Mouse (Mus musculus): ENCODE results near the gene Gal3st1. TPM values are rescaled to one million over a fixed set of nuclear protein-coding genes. Genes with fewer than 3 reads are reported as not detected.
A peak's percentile ranks its signal among the peaks of the same experiment; 100 is the strongest.

Gene Gal3st1
- polyA plus RNA-seq, 1 experiment from 2014 or later = 0.19 TPM

- WGBS (ENCODE audit: insufficient replicate concordance) = 78% methylated on average over 6 of the region's 6 CpGs
- no peak for ATAC-seq (replicated peaks; ENCODE audit: insufficient number of reproducible peaks, low FRiP score, low TSS enrichment)
These were observed 10.5 kb downstream of the Gal3st1 start for GRCm38 (mm10) chr11:3993914-3994313.

GRCm38 (mm10) chr11:3995511-3995910 lies 12.1 kb downstream of the Gal3st1 start:
- H3K4me2 ChIP-seq = no peak overlapping the region
- ATAC-seq (replicated peaks; ENCODE audit: insufficient number of reproducible peaks, low FRiP score, low TSS enrichment) = no peak
- H3K27me3 ChIP-seq (ENCODE audit: control insufficient read depth, insufficient read depth, low read length) = peaks cover 40% of the 10 kb centered on the region
- no peaks in the 10 kb centered on the region for H3K36me3 ChIP-seq (ENCODE audit: control insufficient read depth, insufficient read depth, low read length)
- no peaks in the 10 kb centered on the region for H3K9me3 ChIP-seq (replicated peaks; ENCODE audit: control insufficient read depth, low read length)
- no peak overlapping the region for H3K4me3 ChIP-seq (ENCODE audit: low read depth, low read length)
- peaks cover 2% of the 10 kb centered on the region; the same call in 1 of the 2 replicates for H3K4me1 ChIP-seq (ENCODE audit: control insufficient read depth, insufficient read depth, low read length)
- no peak overlapping the region for H3K27ac ChIP-seq (ENCODE audit: low read depth, low read length)
- H3K9ac ChIP-seq (ENCODE audit: low read depth, low read length) = no peak overlapping the region
- 64% methylated on average over 5 of the region's 5 CpGs for WGBS (ENCODE audit: insufficient replicate concordance)

More at GRCm38 (mm10) chr11:3993914-3994313, 10.5 kb downstream of the Gal3st1 start:
- Histone ChIP-seq H3K27ac (ENCODE audit: low read depth, low read length) (no peak overlapping the region), H3K36me3 (ENCODE audit: control insufficient read depth, insufficient read depth, low read length) (no peaks in the 10 kb centered on the region), H3K9me3 (replicated peaks; ENCODE audit: control insufficient read depth, low read length) (no peaks in the 10 kb centered on the region), H3K4me2 (no peak overlapping the region), H3K4me1 (ENCODE audit: control insufficient read depth, insufficient read depth, low read length) (peaks cover 2% of the 10 kb centered on the region; the same call in 1 of the 2 replicates), H3K27me3 (ENCODE audit: control insufficient read depth, insufficient read depth, low read length) (peaks cover 24% of the 10 kb centered on the region), H3K9ac (ENCODE audit: low read depth, low read length) (no peak overlapping the region), H3K4me3 (ENCODE audit: low read depth, low read length) (no peak overlapping the region)

GRCm38 (mm10) chr11:3996840-3997239 lies 13.4 kb downstream of the Gal3st1 start:
- Histone ChIP-seq H3K9me3 (replicated peaks; ENCODE audit: control insufficient read depth, low read length) (no peaks in the 10 kb centered on the region), H3K4me2 (no peak overlapping the region), H3K36me3 (ENCODE audit: control insufficient read depth, insufficient read depth, low read length) (no peaks in the 10 kb centered on the region), H3K27me3 (ENCODE audit: control insufficient read depth, insufficient read depth, low read length) (peaks cover 42% of the 10 kb centered on the region), H3K4me1 (ENCODE audit: control insufficient read depth, insufficient read depth, low read length) (peaks cover 2% of the 10 kb centered on the region; the same call in 1 of the 2 replicates), H3K9ac (ENCODE audit: low read depth, low read length) (no peak overlapping the region), H3K27ac (ENCODE audit: low read depth, low read length) (no peak overlapping the region), H3K4me3 (ENCODE audit: low read depth, low read length) (no peak overlapping the region)
- 78% methylated on average over 3 of the region's 3 CpGs for WGBS (ENCODE audit: insufficient replicate concordance)
- ATAC-seq (replicated peaks; ENCODE audit: insufficient number of reproducible peaks, low FRiP score, low TSS enrichment) = no peak; the same call in 1 of the 2 replicates

GRCm38 (mm10) chr11:3997978-3998720 lies 14.7 kb downstream of the Gal3st1 start:
- H3K36me3 ChIP-seq (ENCODE audit: control insufficient read depth, insufficient read depth, low read length) = no peaks in the 10 kb centered on the region
- H3K4me1 ChIP-seq (ENCODE audit: control insufficient read depth, insufficient read depth, low read length) = peaks cover 2% of the 10 kb centered on the region; the same call in 1 of the 2 replicates
- peaks cover 42% of the 10 kb centered on the region for H3K27me3 ChIP-seq (ENCODE audit: control insufficient read depth, insufficient read depth, low read length)
- ATAC-seq (replicated peaks; ENCODE audit: insufficient number of reproducible peaks, low FRiP score, low TSS enrichment) = no peak
- H3K4me3 ChIP-seq (ENCODE audit: low read depth, low read length) = peak overlapping the region; percentile 39
- H3K4me2 ChIP-seq = peak overlapping the region; percentile 66
- WGBS (ENCODE audit: insufficient replicate concordance) = 2% methylated on average over 66 of the region's 66 CpGs
- no peak overlapping the region for H3K27ac ChIP-seq (ENCODE audit: low read depth, low read length)
- H3K9ac ChIP-seq (ENCODE audit: low read depth, low read length) = 0 out of 2 replicates have a peak overlapping the region, but pooled peaks have one; percentile 22
- H3K9me3 ChIP-seq (replicated peaks; ENCODE audit: control insufficient read depth, low read length) = no peaks in the 10 kb centered on the region

DNA sequence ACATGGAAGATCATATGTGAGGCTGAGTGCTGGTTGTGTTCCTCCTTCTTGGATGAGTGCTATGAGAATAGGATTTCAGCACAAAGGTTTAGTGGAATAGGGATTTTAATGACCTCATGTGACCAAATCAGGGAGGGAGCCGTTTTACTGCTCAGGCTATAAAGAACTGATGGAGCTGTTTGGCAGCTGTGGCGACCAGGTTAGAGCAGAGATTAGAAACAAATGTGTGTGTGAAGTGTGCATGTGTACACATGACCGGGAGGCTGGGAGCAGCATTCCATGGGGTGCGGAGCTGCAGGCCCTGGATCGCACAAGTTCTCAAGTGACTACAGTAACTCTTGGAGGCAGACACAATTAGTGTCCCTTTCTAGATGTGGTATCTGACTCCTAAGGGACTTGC lies 16.1 kb downstream of the Gal3st1 start:
- H3K4me1 ChIP-seq (ENCODE audit: control insufficient read depth, insufficient read depth, low read length) = peaks cover 2% of the 10 kb centered on the region; the same call in 1 of the 2 replicates
- ATAC-seq (replicated peaks; ENCODE audit: insufficient number of reproducible peaks, low FRiP score, low TSS enrichment) = no peak
- peaks cover 42% of the 10 kb centered on the region for H3K27me3 ChIP-seq (ENCODE audit: control insufficient read depth, insufficient read depth, low read length)
- 75% methylated on average over 5 of the region's 5 CpGs for WGBS (ENCODE audit: insufficient replicate concordance)
- no peak overlapping the region for H3K27ac ChIP-seq (ENCODE audit: low read depth, low read length)
- no peak overlapping the region for H3K4me3 ChIP-seq (ENCODE audit: low read depth, low read length)
- H3K4me2 ChIP-seq = no peak overlapping the region
- no peaks in the 10 kb centered on the region for H3K36me3 ChIP-seq (ENCODE audit: control insufficient read depth, insufficient read depth, low read length)
- no peaks in the 10 kb centered on the region for H3K9me3 ChIP-seq (replicated peaks; ENCODE audit: control insufficient read depth, low read length)
- no peak overlapping the region for H3K9ac ChIP-seq (ENCODE audit: low read depth, low read length)

DNA sequence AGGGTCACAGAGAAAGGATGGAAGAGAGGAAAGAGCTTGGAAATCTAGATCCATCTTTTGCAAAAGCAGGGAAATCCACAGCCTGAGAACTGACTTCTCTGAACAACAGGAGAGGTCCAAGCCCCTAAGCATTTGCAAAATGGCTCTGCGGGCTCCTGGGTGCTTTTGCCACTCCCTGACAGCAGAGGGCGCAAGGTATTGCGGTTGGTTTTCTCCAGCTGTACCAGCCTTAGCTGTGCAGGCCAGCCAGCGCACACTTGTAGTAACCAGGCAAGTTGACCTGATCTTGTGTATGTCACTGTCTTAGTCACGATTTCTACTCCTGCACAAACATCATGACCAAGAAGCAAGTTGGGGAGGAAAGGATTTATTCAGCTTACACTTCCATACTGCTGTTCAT lies 18.2 kb downstream of the Gal3st1 start:
- Histone ChIP-seq H3K9ac (ENCODE audit: low read depth, low read length) (no peak overlapping the region), H3K4me2 (no peak overlapping the region), H3K4me3 (ENCODE audit: low read depth, low read length) (no peak overlapping the region), H3K36me3 (ENCODE audit: control insufficient read depth, insufficient read depth, low read length) (no peaks in the 10 kb centered on the region), H3K9me3 (replicated peaks; ENCODE audit: control insufficient read depth, low read length) (no peaks in the 10 kb centered on the region), H3K4me1 (ENCODE audit: control insufficient read depth, insufficient read depth, low read length) (peaks cover 2% of the 10 kb centered on the region; the same call in 1 of the 2 replicates), H3K27ac (ENCODE audit: low read depth, low read length) (no peak overlapping the region), H3K27me3 (ENCODE audit: control insufficient read depth, insufficient read depth, low read length) (peaks cover 41% of the 10 kb centered on the region)
- 11% methylated on average over 5 of the region's 5 CpGs for WGBS (ENCODE audit: insufficient replicate concordance)
- no peak for ATAC-seq (replicated peaks; ENCODE audit: insufficient number of reproducible peaks, low FRiP score, low TSS enrichment)

GRCm38 (mm10) chr11:4005220-4005805 lies 21.9 kb downstream of the Gal3st1 start:
- H3K27ac ChIP-seq (ENCODE audit: low read depth, low read length) = no peak overlapping the region
- 43% methylated on average over 5 of the region's 5 CpGs for WGBS (ENCODE audit: insufficient replicate concordance)
- H3K36me3 ChIP-seq (ENCODE audit: control insufficient read depth, insufficient read depth, low read length) = no peaks in the 10 kb centered on the region
- ATAC-seq (replicated peaks; ENCODE audit: insufficient number of reproducible peaks, low FRiP score, low TSS enrichment) = no peak
- H3K9ac ChIP-seq (ENCODE audit: low read depth, low read length) = no peak overlapping the region
- peaks cover 3% of the 10 kb centered on the region for H3K27me3 ChIP-seq (ENCODE audit: control insufficient read depth, insufficient read depth, low read length)
- H3K9me3 ChIP-seq (replicated peaks; ENCODE audit: control insufficient read depth, low read length) = no peaks in the 10 kb centered on the region
- no peaks in the 10 kb centered on the region for H3K4me1 ChIP-seq (ENCODE audit: control insufficient read depth, insufficient read depth, low read length)
- H3K4me3 ChIP-seq (ENCODE audit: low read depth, low read length) = no peak overlapping the region
- H3K4me2 ChIP-seq = no peak overlapping the region

DNA sequence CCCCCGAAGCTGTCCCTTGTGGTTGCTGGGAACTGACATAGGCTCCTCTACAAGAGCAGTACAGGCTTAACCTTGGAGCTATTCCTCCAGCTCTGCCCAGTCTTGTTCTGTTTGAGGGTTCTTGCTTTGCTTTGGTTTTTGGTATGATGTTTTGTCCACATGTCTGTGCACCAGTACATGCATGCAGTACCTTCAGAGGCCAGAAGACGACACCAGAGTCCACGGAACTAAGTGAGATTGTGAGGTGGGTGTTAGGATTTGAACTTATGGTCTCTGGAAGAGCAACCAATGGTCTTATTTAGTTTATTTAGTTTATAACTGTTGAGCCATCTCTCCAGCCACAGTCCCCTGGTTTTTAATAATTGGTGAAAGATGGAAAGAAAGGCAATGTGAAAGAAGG lies 23.0 kb downstream of the Gal3st1 start:
- Histone ChIP-seq H3K36me3 (ENCODE audit: control insufficient read depth, insufficient read depth, low read length) (no peaks in the 10 kb centered on the region), H3K9me3 (replicated peaks; ENCODE audit: control insufficient read depth, low read length) (no peaks in the 10 kb centered on the region), H3K27ac (ENCODE audit: low read depth, low read length) (no peak overlapping the region), H3K4me3 (ENCODE audit: low read depth, low read length) (no peak overlapping the region), H3K4me1 (ENCODE audit: control insufficient read depth, insufficient read depth, low read length) (no peaks in the 10 kb centered on the region), H3K9ac (ENCODE audit: low read depth, low read length) (no peak overlapping the region), H3K4me2 (no peak overlapping the region), H3K27me3 (ENCODE audit: control insufficient read depth, insufficient read depth, low read length) (no peaks in the 10 kb centered on the region)
- no peak for ATAC-seq (replicated peaks; ENCODE audit: insufficient number of reproducible peaks, low FRiP score, low TSS enrichment)
- WGBS (ENCODE audit: insufficient replicate concordance) = 77% methylated on average over 3 of the region's 3 CpGs
